Mouse (Mus musculus) embryo, embryonic 11.5 days (tissue): ENCODE measurements at regions not wholly inside any gene's neighbourhood (a gene's known extent, or its start where the extent isn't known, plus 50 kb on each side); places are given as distances from the start of the nearest gene placed in this dataset.

Experiments used
- DNase-seq: peaks from one replicate; pipeline ENCODE4 v3.0.0-alpha.2; 2012; ENCODE audit warnings: low read depth, low spot score

GRCm38 (mm10) chr15:87365712-87366361 is 178.3 kb upstream of the Fam19a5 start:
- DNase-seq = no peak

- DNase-seq = no peak
These were observed 176.7 kb upstream of the Fam19a5 start for GRCm38 (mm10) chr15:87367381-87367780.

GRCm38 (mm10) chr15:87369381-87369780 is 174.7 kb upstream of the Fam19a5 start:
- no peak for DNase-seq

GRCm38 (mm10) chr15:87369836-87370235 is 174.3 kb upstream of the Fam19a5 start:
- DNase-seq = no peak

GRCm38 (mm10) chr15:87370761-87371160 is 173.3 kb upstream of the Fam19a5 start:
- no peak for DNase-seq

- DNase-seq = no peak
These were observed 169.4 kb upstream of the Fam19a5 start for GRCm38 (mm10) chr15:87374670-87375069.

- no peak for DNase-seq
These were observed 168.4 kb upstream of the Fam19a5 start for GRCm38 (mm10) chr15:87375596-87376194.

GRCm38 (mm10) chr15:87383551-87384265 is 160.4 kb upstream of the Fam19a5 start:
- DNase-seq = no peak

GRCm38 (mm10) chr15:87384279-87385066 is 159.6 kb upstream of the Fam19a5 start:
- no peak for DNase-seq

GRCm38 (mm10) chr15:87386513-87386983 is 157.6 kb upstream of the Fam19a5 start:
- DNase-seq = no peak

- DNase-seq = no peak
These were observed 152.7 kb upstream of the Fam19a5 start for GRCm38 (mm10) chr15:87391395-87391794.

GRCm38 (mm10) chr15:87398396-87398795 is 145.7 kb upstream of the Fam19a5 start:
- no peak for DNase-seq

GRCm38 (mm10) chr15:87405689-87406088 is 138.4 kb upstream of the Fam19a5 start:
- no peak for DNase-seq

GRCm38 (mm10) chr15:87411978-87412377 is 132.1 kb upstream of the Fam19a5 start:
- no peak for DNase-seq

- DNase-seq = no peak
These were observed 128.1 kb upstream of the Fam19a5 start for GRCm38 (mm10) chr15:87415996-87416395.

- DNase-seq = no peak
These were observed 122.4 kb upstream of the Fam19a5 start for GRCm38 (mm10) chr15:87421743-87422142.

GRCm38 (mm10) chr15:87433306-87433705 is 110.8 kb upstream of the Fam19a5 start:
- DNase-seq = no peak

- no peak for DNase-seq
These were observed 110.2 kb upstream of the Fam19a5 start for GRCm38 (mm10) chr15:87433901-87434300.

- no peak for DNase-seq
These were observed 108.5 kb upstream of the Fam19a5 start for GRCm38 (mm10) chr15:87435566-87435965.

- DNase-seq = no peak
These were observed 106.5 kb upstream of the Fam19a5 start for GRCm38 (mm10) chr15:87437611-87438010.

- no peak for DNase-seq
These were observed 85.2 kb upstream of the Fam19a5 start for GRCm38 (mm10) chr15:87458932-87459331.

GRCm38 (mm10) chr15:87476247-87476646 is 67.9 kb upstream of the Fam19a5 start:
- no peak for DNase-seq
